Mouse (Mus musculus): ENCODE measurements around the gene Klc2. TPM values are rescaled to one million over a fixed set of nuclear protein-coding genes. Genes with fewer than 3 reads are reported as not detected.

Gene Klc2
- polyA plus RNA-seq (2017; shearing (Covaris generic)) = 5.4 TPM

DNA sequence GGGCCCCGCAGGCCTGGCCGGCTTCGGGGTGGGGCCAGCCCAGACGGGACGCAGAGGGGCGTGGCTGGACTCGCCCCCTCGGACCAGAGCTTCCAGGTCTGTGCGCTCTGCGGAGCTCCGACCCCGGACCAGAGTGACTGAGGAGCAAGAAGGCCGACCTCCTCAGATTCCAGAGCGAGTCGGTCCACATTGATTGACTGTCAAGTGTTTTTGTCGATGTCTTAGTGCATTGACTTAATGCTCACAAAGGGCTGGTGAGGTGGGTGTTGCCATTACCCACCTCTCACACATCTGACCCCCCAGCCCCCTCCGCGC lies at the start of gene Klc2:
TSS of gene Klc2 (minus strand) at position 177 of the 315 bp plus-strand sequence.

GRCm38 (mm10) chr19:5106731-5107191 lies 11.6 kb downstream of the Klc2 start, which contains the start of gene Rab1b:
Rab1b (minus strand) TSS chr19:5107072.

DNA sequence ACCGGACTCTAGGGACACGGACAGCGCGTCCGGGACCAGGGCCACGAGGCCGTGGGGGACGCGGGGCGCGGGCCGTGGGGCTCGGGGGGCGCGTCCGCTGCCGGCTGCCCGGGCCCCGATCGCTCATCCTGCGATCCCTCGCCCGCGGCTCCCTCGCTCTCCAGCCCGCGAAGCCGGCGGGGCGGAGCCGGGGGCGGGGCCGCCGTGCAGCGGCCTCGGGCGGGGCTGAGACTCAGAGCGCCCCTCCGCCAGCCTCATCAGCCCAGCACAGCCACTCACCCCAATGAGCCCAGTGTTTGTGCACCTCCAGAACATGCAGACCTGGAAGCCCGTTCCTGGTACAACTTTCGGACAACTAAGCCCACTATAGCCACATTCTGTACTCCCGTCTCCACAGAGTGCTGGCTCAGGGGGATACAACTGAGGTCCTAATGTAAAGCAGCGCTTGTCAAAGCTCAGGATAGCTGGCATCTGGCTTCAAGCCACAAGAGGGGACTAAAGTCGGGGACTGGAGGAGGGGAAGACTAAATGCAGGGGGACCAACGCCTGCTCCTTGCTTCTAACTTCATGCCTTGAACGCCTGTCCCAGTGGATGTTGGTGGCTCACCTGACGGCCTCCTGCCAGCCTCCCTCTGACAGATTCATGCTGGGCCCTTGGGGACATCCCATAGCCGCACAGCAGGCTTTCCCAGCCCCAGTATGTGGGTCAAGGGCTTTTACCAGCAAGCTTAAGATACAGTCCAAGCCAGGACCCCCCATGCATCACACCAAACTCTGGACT lies 19.8 kb downstream of the Klc2 start, which contains the start of gene Cnih2:
TSS of gene Cnih2 (minus strand) at position 159 of the 781 bp plus-strand sequence.

DNA sequence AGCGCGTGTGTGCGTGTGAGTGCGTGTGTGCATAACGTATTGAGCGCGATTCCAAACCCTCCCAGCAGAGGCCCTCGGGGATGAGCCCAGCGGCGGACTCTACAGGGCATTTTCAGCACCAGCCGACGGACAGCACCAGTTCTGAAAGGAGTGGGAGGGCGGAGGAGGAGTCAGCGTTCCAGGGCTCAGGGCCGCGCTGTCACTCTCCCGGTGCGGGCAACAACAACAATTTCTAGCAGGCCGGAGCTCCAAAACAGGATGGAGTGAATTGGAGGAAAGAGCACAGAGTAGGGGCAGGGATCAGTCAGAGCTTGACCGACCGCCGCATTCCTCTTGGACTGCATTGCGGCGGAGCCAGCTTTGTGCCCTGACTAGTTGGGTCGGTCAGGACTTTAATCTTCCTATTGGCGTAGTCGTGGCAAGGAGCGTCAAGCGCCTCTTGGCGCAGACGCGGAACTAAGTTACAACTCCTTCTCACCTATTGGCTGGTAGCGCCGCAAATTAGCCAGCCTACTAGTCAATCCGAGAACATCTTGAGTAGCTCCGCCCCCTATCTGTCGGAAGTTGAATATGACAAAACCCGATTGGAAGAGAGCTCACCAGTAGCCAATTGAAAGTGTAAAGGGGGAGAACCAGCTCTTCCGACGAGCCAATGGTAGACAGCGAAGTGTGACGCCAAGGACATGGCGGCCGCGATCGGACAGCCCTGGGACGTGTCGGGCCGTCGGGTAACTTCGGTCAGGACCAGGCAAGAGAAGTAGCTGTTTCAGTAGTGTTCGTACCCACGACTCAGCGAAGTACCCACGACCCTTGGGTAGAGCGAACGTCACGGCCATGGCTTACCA lies 30.3 kb downstream of the Klc2 start, which contains the start of gene Yif1a:
TSS of gene Yif1a (plus strand) at position 655 of the 845 bp plus-strand sequence.

GRCm38 (mm10) chr19:5085145-5085863 lies 33.1 kb downstream of the Klc2 start, which contains the start of gene Tmem151a:
Tmem151a (minus strand) TSS chr19:5085531.

DNA sequence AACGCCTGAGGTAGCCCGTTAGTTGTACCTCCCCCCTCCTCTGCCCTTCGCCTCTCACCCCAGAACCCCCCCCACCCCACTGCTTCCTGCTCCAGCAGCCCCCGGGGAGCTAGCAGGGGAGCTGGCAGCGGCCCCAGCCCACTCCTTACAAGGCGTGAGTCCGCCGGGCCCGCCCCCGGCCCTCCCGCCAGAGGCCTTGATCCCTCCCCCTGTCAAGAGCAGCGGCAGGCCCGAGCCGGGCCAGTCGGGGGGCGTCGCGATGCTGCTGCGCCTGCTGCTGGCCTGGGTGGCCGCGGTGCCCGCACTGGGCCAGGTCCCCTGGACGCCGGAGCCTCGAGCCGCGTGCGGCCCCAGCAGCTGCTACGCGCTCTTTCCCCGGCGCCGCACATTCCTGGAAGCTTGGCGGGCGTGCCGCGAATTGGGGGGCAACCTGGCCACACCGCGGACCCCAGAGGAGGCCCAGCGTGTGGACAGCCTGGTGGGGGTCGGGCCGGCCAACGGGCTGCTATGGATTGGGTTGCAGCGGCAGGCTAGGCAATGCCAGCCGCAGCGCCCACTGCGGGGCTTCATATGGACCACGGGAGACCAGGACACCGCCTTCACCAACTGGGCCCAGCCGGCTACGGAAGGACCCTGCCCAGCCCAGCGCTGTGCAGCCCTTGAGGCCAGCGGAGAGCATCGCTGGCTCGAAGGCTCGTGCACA lies 50.3 kb downstream of the Klc2 start, which contains the start of gene Cd248:
TSS of gene Cd248 (plus strand) at position 212 of the 703 bp plus-strand sequence.

Other genes starting within 250 kb of the Klc2 start
- 0.12 TPM for gene Actn3, start 240.7 kb downstream of the Klc2 start, polyA plus RNA-seq (2017; shearing (Covaris generic))
- gene Zdhhc24, start 239.9 kb downstream of the Klc2 start, polyA plus RNA-seq (2017; shearing (Covaris generic)) = 5.9 TPM
- 0.76 TPM for gene Bbs1, start 211.9 kb downstream of the Klc2 start, polyA plus RNA-seq (2017; shearing (Covaris generic))
- gene Dpp3, start 190.3 kb downstream of the Klc2 start, polyA plus RNA-seq (2017; shearing (Covaris generic)) = 136 TPM
- 0.53 TPM for gene Peli3, start 175.4 kb downstream of the Klc2 start, polyA plus RNA-seq (2017; shearing (Covaris generic))
- gene Mrpl11, start 156.4 kb downstream of the Klc2 start, polyA plus RNA-seq (2017; shearing (Covaris generic)) = 80.2 TPM
- 1.1 TPM for gene Npas4, start 128.2 kb downstream of the Klc2 start, polyA plus RNA-seq (2017; shearing (Covaris generic))
- 2.7 TPM for gene Slc29a2, start 94.7 kb downstream of the Klc2 start, polyA plus RNA-seq (2017; shearing (Covaris generic))
- 17.2 TPM for gene B4gat1, start 79.7 kb downstream of the Klc2 start, polyA plus RNA-seq (2017; shearing (Covaris generic))
- 1.9 TPM for gene AC124502.3, start 79.7 kb downstream of the Klc2 start, polyA plus RNA-seq (2017; shearing (Covaris generic))
- 109 TPM for gene Brms1, start 77.2 kb downstream of the Klc2 start, polyA plus RNA-seq (2017; shearing (Covaris generic))
- 0.30 TPM for gene Rin1, start 68.1 kb downstream of the Klc2 start, polyA plus RNA-seq (2017; shearing (Covaris generic))
- not detected for gene Cd248, start 50.5 kb downstream of the Klc2 start, polyA plus RNA-seq (2017; shearing (Covaris generic))
- gene Tmem151a, start 33.0 kb downstream of the Klc2 start, polyA plus RNA-seq (2017; shearing (Covaris generic)) = not detected
- gene Yif1a, start 30.0 kb downstream of the Klc2 start, polyA plus RNA-seq (2017; shearing (Covaris generic)) = 86.1 TPM
- 1.5 TPM for gene Cnih2, start 20.0 kb downstream of the Klc2 start, polyA plus RNA-seq (2017; shearing (Covaris generic))
- 267 TPM for gene Rab1b, start 11.5 kb downstream of the Klc2 start, polyA plus RNA-seq (2017; shearing (Covaris generic))
- 15.1 TPM for gene Pacs1, start 154.6 kb upstream of the Klc2 start, polyA plus RNA-seq (2017; shearing (Covaris generic))
- 449 TPM for gene Sf3b2, start 176.9 kb upstream of the Klc2 start, polyA plus RNA-seq (2017; shearing (Covaris generic))
- not detected for gene Gal3st3, start 179.8 kb upstream of the Klc2 start, polyA plus RNA-seq (2017; shearing (Covaris generic))
- not detected for gene Catsper1, start 217.2 kb upstream of the Klc2 start, polyA plus RNA-seq (2017; shearing (Covaris generic))
- 1.4 TPM for gene Cst6, start 231.0 kb upstream of the Klc2 start, polyA plus RNA-seq (2017; shearing (Covaris generic))
- gene Eif1ad, start 248.2 kb upstream of the Klc2 start, polyA plus RNA-seq (2017; shearing (Covaris generic)) = 66.3 TPM
- 350 TPM for gene Banf1, start 248.6 kb upstream of the Klc2 start, polyA plus RNA-seq (2017; shearing (Covaris generic))

All from CD4-positive, CD25-positive, alpha-beta regulatory T cell, adult 9 weeks (primary cell).